Mouse (Mus musculus) kidney, postnatal 0 days (tissue): ENCODE measurements around the gene Hbb-bt. TPM values are rescaled to one million over a fixed set of nuclear protein-coding genes. Genes with fewer than 3 reads are reported as not detected.
"Not testable (repeated sequence)": the region's sequence is repeated elsewhere in the genome, so short reads cannot be mapped to it uniquely, and the experiment has no call there.

Experiments used
- ATAC-seq: fragments of 200-750 bp; cut with Nextera tagmentation; replicated peaks from 2 replicates; pipeline ENCODE4 v1.8.0; 2017; ENCODE audit warnings: low read depth, moderate number of reproducible peaks, moderate TSS enrichment, moderate library complexity; ENCODE audit not compliant: low FRiP score
- DNase-seq: peaks from one replicate; pipeline ENCODE4 v3.0.0-alpha.2; 2016; ENCODE audit warnings: low spot score
- H3K27ac ChIP-seq: fragments of 300-500 bp; sonication (generic); 2 replicates; pipeline ENCODE4 v1.5.1; 2014; ENCODE audit warnings: mild to moderate bottlenecking
- H3K27me3 ChIP-seq: fragments of 300-500 bp; sonication (generic); 2 replicates; pipeline ENCODE4 v1.6.1; 2014; ENCODE audit warnings: low read length, mixed read lengths; ENCODE audit not compliant: insufficient read depth
- H3K36me3 ChIP-seq: fragments of 300-500 bp; sonication (generic); 2 replicates; pipeline ENCODE4 v1.6.1; 2014; ENCODE audit warnings: low read length, mixed read lengths; ENCODE audit not compliant: insufficient read depth
- H3K4me1 ChIP-seq: fragments of 300-500 bp; sonication (generic); replicated peaks from 2 replicates; pipeline ENCODE4 v1.6.1; 2014; ENCODE audit warnings: antibody characterized with exemption, low read length, mixed read lengths; ENCODE audit not compliant: insufficient read depth
- H3K4me2 ChIP-seq: fragments of 300-500 bp; sonication (generic); 2 replicates; pipeline ENCODE4 v1.6.1; 2014; ENCODE audit warnings: mild to moderate bottlenecking, low read length, moderate library complexity, mixed read lengths
- H3K4me3 ChIP-seq: fragments of 300-500 bp; sonication (generic); replicated peaks from 2 replicates; pipeline ENCODE4 v1.5.1; 2014; ENCODE audit warnings: low read depth, low read length
- H3K9ac ChIP-seq: fragments of 300-500 bp; sonication (generic); 2 replicates; pipeline ENCODE4 v1.6.1; 2014; ENCODE audit warnings: low read depth, low read length
- H3K9me3 ChIP-seq: fragments of 300-500 bp; sonication (generic); replicated peaks from 2 replicates; pipeline ENCODE4 v1.6.1; 2016; ENCODE audit warnings: low read length, inconsistent platforms, mixed read lengths
- CTCF ChIP-seq: IDR thresholded peaks from 2 replicates; pipeline ENCODE4 v1.5.1; 2016; ENCODE audit warnings: antibody characterized with exemption, low read depth, mild to moderate bottlenecking, moderate library complexity
- WGBS: fragments of 180-500 bp; shearing (Covaris S2); extraction: QIAGEN DNeasy Blood & Tissue Kit; methylation state at CpG from one replicate; pipeline ENCODE4 v1.1.7; 2014; 5-methylcytosine and 5-hydroxymethylcytosine counted together
- polyA plus RNA-seq: library from polyadenylated mRNA; unstranded; fragments of >200 nt; fragmentation: Nextera tagmentation; extraction: Ambion mirVana; gene quantifications from 2 replicates; pipeline ENCODE4 v1.2.1, GENCODE M21; 2015

Gene Hbb-bt
- polyA plus RNA-seq, 1 experiment from 2014 or later: 402 TPM

GRCm38 (mm10) chr7:103825536-103826254, 11.9 kb upstream of the Hbb-bt start:
- ATAC-seq: no peak
- no peak for DNase-seq
- WGBS: 84% methylated on average over 3 of the region's 3 CpGs

GRCm38 (mm10) chr7:103824597-103824996, 10.8 kb upstream of the Hbb-bt start:
- no peak for TF ChIP-seq CTCF
- Histone ChIP-seq H3K4me3 (no peak overlapping the region), H3K9ac (no peak overlapping the region), H3K36me3 (no peaks in the 10 kb centered on the region), H3K27me3 (no peaks in the 10 kb centered on the region), H3K4me1 (no peaks in the 10 kb centered on the region), H3K9me3 (no peaks in the 10 kb centered on the region), H3K4me2 (no peak overlapping the region), H3K27ac (no peak overlapping the region)
- no peak for ATAC-seq
- 83% methylated on average over 2 of the region's 2 CpGs for WGBS
- DNase-seq: no peak

More at GRCm38 (mm10) chr7:103825536-103826254, 11.9 kb upstream of the Hbb-bt start:
- no peaks in the 10 kb centered on the region for H3K27me3 ChIP-seq
- no peak overlapping the region for H3K4me3 ChIP-seq
- H3K27ac ChIP-seq: no peak overlapping the region
- H3K9me3 ChIP-seq: no peaks in the 10 kb centered on the region
- no peak overlapping the region for H3K9ac ChIP-seq
- H3K4me2 ChIP-seq: no peak overlapping the region
- no peaks in the 10 kb centered on the region for H3K4me1 ChIP-seq
- TF ChIP-seq CTCF: no peak
- no peaks in the 10 kb centered on the region for H3K36me3 ChIP-seq

- not testable (repeated sequence) for DNase-seq, H3K9me3 ChIP-seq, H3K27ac ChIP-seq, H3K4me3 ChIP-seq, H3K9ac ChIP-seq, ATAC-seq, H3K27me3 ChIP-seq, H3K4me1 ChIP-seq, H3K36me3 ChIP-seq, H3K4me2 ChIP-seq
- 57% methylated on average over 1 of the region's 2 CpGs for WGBS
Observed at GRCm38 (mm10) chr7:103815085-103815484, 1.3 kb upstream of the Hbb-bt start.

- not testable (repeated sequence) for H3K27ac ChIP-seq, H3K9ac ChIP-seq, H3K4me1 ChIP-seq, H3K4me3 ChIP-seq, ATAC-seq, H3K9me3 ChIP-seq, DNase-seq, H3K36me3 ChIP-seq, H3K4me2 ChIP-seq, H3K27me3 ChIP-seq
- WGBS: no CpG with 5 or more reads among the region's 3 CpGs
Observed at GRCm38 (mm10) chr7:103813152-103813551, 644 bp downstream of the Hbb-bt start.

GRCm38 (mm10) chr7:103812174-103812573, 1.6 kb downstream of the Hbb-bt start:
- H3K4me2 ChIP-seq: no peak overlapping the region
- H3K9ac ChIP-seq: no peak overlapping the region
- ATAC-seq (no peak), DNase-seq (no peak)
- H3K27ac ChIP-seq: no peak overlapping the region
- no peaks in the 10 kb centered on the region for H3K4me1 ChIP-seq
- no peaks in the 10 kb centered on the region for H3K27me3 ChIP-seq
- no peaks in the 10 kb centered on the region for H3K36me3 ChIP-seq
- 33% methylated on average over 1 of the region's 1 CpGs for WGBS
- no peak for TF ChIP-seq CTCF
- no peak overlapping the region for H3K4me3 ChIP-seq
- H3K9me3 ChIP-seq: no peaks in the 10 kb centered on the region

DNA sequence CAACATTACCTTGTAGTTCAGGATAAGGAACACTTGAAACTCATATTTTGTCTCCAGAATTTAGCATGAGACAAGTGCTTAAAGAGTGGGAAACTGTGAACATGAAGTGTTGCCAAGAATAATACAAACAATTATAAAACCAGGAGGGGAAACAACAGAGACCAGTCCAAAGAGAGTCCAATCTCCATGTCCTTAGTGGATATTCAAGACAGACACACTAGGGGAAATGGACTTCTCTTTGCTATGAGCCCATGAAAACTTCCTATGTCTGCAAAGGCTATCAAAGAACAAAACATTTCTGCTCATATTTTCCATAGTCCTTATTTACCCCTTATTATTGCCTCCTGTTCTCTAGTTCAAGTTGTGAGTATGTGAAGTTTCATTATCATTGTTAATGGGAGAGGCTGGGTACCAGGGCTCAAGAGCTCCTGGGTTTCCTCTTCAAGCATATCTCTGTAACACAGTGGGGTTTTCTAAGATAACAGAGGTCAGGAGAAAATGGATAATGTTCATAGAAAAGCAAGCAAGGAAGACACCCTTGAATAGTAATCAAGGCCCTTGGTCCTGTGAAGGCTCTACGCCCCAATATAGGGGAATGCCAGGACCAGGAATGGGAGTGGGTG, 2.5 kb downstream of the Hbb-bt start:
- 86% methylated on average over 1 of the region's 1 CpGs for WGBS
- H3K9me3 ChIP-seq: no peaks in the 10 kb centered on the region
- DNase-seq: no peak
- H3K4me1 ChIP-seq: no peaks in the 10 kb centered on the region
- no peaks in the 10 kb centered on the region for H3K27me3 ChIP-seq
- H3K36me3 ChIP-seq: no peaks in the 10 kb centered on the region
- H3K4me2 ChIP-seq: no peak overlapping the region
- H3K27ac ChIP-seq: no peak overlapping the region
- H3K9ac ChIP-seq: no peak overlapping the region
- TF ChIP-seq CTCF: no peak
- no peak for ATAC-seq
- no peak overlapping the region for H3K4me3 ChIP-seq
